Mouse (Mus musculus) heart, postnatal 10 days (tissue): ENCODE measurements at regions not wholly inside any gene's neighbourhood (a gene's known extent, or its start where the extent isn't known, plus 50 kb on each side); places are given as distances from the start of the nearest gene placed in this dataset.
A peak's percentile ranks its signal among the peaks of the same experiment; 100 is the strongest.

ENCODE experiments used
- DNase-seq, 2 experiments: peaks; one replicate each; pipeline ENCODE4 v3.0.0; 2021
- intact Hi-C: fragments of 180-260 bp; cut with DNase I; formaldehyde crosslinking; loops from one replicate; pipeline ENCODE4 v1.15.1; 2025

DNA sequence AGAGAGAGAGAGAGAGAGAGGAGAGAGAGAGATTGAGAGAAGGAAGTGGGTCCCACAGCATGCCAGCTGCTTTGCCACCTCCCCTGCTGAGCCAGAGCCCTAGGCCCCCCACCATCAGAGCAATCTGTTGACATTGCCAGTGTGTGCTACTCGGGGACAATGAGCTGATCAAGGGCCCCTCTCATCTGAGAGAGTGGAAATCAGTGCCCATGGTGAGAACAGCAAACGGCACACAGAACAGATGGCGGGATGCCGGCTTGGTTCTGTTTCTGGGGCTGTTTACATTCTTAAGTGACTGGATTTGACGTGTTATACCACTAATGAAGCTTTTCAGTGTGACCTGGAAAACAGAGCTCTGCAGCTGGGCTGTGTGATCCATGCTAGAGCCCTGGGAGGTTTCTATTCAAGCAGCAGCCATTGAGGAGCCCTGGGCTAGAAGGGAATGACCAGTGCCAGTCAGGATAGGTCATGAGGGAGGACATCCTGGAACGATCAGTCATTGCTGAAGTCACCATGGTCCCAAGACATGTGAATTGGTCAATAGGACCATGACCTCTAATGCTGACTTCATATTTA, 296.0 kb downstream of the Irx2 start:
- intact Hi-C loops, result no loop called here
- no peak for DNase-seq

DNA sequence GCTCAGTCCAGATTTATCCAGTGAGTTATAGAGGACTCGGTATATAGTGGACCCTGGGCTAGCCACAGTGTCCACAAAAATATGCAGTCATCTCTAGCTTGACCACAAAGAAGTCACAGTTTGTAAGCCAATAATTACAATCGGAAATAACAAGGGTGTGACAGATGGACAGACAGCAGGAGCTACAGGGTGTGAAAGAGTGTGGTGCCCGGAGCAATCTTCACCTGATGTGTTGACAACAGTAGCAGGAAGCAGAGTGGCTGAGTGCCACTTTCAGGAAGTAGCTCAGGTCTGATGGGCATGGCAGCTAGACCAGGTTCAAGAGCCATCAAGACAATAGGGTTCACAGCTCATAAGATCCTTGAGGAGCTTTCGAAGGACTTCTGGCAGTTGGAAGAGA, 308.6 kb downstream of the Irx2 start:
- intact Hi-C loops, result no loop called here
- DNase-seq, result no peak

DNA sequence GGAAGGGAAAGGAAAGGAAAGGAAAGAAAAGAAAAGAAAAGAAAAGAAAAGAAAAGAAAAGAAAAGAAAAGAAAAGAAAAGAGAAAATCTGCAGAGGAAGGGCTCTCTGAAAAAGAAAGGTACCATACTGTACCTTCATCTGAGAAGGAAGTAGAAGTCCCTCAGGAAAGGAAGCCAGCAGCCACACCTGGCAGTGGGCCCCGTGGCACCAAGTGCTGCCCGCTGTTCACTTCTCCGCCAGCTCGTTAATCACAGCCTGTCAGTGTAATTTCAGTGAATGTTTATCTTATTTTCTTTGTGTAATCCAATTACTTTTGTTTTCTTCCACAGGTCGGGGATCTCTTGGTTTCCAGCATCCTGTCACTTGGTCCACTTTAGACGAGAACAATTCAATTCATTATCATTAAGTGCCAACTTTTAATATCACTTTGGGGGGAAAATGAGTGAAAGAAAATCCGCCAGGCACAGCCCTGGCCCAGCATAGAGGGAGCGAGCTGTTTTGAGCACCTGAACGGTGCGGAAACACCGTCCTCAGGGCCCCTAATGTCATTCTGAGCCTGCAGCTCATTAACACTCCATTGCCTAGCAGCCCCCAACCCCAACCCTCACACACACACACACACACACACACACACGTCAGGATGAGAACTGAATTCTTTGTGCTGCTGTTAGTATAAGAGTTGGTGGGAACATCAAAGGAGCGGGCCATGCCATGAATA, 309.7 kb downstream of the Irx2 start:
- intact Hi-C loops, result no loop called here
- DNase-seq, result no peak

DNA sequence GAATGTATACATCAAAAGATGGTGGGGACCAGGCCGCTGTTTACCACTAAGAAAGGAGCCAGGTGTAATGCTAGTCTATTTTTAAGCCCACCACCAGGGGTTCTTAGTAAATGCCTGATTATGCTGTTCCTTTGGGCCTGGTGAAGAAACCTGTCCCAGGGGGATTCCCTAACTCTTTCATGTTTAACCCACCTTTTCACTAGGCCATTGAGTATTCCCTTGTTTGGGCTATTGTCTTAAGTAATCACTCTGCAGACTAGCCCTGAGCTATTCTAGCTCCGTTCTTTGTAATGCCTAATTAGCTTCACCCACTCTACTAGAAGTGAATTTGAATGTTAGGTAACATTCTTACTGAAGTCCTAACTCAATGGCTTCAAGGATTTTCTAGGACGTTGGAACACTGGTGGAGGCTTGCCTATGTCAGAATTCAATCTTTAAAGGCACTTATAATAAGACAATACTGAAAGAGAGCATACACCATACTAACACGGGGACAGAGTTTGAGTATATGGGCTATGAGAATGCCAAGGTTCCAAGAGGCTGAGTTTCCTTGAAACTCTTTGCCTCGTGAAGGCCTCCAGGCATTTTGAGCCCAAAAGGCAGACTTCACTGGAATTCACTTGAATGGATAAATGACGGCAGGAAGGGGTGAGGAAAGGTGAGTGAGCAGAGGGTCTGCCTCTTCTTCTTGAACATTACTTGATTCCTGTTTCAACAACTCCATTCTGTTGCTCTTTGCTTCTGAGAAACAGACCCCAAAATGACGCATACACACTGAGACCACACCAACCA, 312.7 kb upstream of the Irx4 start:
- intact Hi-C loops, result no loop called here
- no peak for DNase-seq

DNA sequence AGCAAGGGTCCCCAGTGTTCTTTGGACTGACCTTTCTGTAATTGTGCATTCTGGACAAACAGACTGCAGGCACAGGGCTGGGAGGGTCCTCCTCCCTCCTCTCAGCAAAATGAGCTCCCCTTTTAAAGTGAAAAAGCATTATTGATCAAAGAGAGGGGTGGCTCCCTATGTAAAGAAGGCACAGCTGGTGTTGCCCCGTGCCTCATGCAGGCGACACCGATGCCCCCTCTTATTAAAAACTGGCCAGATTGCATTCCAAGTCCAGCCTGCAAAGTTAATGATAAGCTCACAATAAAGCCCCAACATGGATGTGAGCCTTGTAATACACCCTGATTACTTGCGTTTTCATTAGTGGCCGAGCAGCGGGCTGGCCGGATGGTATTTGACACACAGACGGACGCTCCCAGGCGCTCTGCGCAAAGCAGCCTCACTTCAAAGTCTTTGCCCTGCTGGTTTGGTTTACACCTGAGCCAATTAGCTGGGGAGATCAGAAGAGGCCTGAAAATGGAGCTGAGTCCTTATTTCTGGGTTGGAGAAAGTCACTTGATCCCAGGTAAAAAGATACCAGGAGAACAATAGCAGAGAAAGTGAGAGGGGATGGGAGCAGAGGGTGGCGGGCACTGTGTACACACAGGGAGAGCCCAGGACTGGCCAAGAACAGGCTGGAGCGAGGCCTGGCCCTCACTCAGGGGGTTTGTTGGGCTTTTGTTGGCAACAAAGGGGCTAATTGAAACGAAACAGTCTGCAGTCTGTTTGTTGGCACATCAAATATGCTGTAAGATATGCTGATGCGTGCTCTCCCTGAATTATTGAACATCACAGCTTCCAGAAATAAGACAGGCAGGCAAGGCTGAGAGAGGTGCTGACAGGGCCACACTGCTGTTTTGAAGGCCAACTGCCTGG, 301.4 kb upstream of the Irx4 start:
- DNase-seq, result no peak

DNA sequence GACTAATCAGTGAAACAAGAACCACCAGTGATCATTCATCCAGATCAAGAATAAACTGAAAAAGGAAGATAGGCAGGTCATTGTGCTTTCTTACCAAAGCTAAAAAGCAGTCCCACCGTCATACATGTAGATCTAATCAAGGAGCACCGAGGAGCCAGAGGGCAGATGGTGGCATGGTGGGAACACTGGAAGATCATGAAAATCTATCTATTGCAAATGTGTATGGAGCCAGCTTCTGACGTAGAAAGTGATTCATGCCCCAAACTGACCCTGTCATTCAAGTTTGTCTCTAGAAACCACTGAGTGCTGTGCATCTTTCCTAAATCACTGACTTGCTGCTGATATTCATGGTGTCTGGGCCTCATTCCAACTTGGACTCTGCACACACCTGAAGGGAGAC, 299.0 kb upstream of the Irx4 start:
- no peak for DNase-seq
- intact Hi-C loops, result no loop called here

More for the DNA sequence above, 301.4 kb upstream of the Irx4 start:
- intact Hi-C loops, result no loop called here

DNA sequence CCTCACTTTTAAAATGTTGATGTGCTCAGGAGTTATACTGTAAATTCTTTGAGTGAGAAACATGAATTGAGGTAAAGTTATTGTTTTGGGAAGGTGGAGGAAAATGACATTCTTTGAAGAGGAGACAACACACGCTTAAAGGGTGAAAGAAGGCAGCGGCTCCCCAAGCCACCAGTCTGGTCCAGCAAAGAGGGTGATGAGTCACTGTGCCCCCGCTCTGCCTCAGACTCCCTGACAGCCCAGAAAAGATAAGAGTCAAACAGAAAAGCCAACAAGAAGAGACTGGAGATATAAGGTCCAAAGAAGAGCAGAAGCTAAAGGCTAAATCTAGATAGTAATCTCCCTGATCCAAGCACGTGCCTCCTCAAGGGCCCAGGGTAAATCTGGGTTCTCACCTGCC, 288.1 kb upstream of the Irx4 start:
- intact Hi-C loops, result no loop called here
- no peak for DNase-seq

DNA sequence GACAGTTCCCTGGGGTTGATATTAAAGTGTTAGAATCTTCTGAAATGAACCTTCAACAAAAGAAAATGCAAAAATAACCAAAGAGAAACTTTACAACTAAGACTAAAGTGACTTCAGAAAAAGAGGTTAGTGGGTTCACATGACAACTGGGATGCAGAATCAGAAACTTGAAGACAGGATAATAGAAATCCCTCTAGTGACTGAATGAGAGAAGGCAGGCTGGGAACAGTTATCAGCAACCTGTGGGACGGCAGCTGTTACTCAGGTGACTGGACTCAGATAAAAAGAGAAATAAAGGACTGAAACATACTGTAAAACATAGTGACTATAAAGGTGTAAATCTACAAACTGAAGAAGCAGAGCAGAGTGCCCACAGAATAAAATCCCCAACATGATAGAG, 287.4 kb upstream of the Irx4 start:
- DNase-seq, result no peak
- intact Hi-C loops, result no loop called here

DNA sequence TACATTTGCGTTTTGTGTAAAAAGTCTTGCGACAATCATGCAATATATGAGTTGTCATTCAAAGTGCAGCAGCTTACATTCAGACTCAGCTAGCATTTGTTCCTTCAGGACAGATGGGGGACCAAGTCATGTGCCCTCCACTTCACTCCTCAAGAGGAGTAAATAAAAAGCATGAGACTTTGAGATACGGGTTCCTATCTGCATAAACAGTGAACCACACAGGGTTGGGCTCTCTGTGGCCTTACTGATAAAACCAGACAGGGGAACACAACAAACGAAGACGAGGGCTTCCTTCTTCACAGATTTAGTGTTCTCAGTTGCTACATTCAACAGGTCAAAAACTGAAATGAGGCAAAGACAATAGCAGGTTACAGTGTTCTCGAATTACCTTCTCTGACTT, 283.1 kb upstream of the Irx4 start:
- no peak for DNase-seq
- intact Hi-C loops, result no loop called here

DNA sequence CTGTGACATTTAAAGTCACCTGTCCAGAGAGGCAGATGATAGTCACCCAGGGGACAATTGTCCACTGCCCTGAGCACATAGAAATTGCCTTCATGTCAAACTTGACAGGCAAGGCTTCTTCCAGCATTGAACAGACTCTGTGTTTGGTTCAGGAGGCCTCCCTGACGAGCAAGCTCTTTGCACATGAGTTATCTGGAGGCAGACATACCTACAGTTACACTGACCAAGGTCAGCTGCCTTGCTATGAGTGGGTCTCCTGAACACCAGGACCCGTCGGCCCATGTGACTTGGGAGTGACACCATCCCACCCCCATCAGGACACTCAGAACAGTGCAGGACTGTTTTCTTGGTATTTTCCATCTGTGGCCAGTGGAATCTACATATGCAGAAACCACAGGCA, 282.3 kb upstream of the Irx4 start:
- intact Hi-C loops, result no loop called here
- no peak for DNase-seq

DNA sequence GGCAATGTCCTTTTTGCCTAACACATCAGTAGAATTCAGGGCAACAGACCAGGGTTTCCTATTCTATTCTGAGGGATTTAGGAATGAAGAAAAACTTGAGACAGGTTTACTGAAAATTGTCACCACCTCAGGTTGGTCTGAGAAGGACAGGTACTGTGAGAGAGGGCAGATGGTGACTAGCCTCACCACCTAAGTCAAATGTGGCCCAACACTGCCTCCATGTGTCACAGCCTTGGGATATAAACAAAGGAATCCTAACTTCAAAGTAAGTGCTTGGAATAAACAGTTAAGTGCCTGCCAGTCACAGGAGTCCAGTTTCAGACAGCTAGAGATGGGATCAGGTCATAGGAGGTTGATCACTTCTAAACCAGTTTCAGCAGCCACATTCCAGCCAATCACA, 281.3 kb upstream of the Irx4 start:
- no peak for DNase-seq
- intact Hi-C loops, result no loop called here

DNA sequence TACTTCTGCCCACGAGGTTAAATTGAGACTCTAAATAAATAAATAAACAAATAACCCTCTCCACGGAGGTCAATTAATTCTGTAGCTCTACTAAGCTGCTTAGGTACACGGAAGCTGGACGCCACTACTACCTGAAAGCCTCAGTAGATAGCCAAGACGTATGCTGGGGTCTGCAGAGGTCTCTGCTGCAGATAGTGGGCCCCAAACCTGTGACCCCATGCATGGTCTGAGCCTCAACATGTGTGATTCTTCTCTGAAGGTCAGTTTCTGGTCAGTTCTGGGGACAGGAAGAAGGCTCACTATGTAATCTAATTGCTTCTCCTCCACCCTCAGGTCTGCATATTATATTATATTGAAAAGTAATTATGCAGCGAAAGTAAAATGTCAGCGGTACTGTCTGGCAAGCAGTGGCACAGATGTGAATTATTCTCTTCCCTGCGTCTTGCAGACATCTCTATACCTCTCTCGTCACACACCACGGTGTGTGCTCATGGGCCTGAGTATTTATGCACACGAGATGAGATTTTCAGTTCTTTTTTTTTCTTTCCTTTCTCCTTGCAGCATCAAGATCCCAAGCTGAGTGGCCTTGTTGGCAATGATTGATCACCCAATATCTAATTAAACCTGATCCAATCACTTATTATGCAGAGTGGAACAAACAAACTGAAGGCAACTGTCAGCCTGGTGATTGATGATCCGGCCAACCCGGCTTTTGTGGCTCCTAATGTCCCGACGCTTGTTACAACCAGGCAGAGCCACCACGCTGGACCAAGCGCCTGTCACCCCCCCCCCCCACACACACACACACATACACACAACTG, 267.5 kb upstream of the Irx4 start:
- intact Hi-C loops, result no loop called here
- DNase-seq, result no peak

DNA sequence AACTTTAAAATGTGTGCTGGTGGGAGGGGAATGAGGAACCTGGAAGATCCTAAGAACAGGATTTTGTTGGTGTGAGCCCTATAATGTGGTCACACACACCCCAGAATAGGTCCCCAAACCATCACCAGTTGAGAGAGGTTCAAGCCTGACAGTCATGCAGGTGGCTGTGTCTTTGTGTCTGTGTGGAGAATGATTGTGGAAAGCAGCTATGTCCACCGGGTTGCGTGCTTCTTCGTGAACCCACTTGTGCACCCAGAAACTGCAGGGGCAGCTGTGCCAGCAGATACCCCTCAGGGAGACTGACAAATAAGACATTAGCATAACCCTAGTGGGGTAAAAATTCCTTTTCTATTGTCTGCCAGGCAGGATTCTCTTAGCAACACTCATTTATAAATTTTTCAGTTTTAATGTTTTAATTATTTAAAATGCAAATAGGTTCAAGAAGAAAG, 266.8 kb upstream of the Irx4 start:
- no peak for DNase-seq
- intact Hi-C loops, result no loop called here

DNA sequence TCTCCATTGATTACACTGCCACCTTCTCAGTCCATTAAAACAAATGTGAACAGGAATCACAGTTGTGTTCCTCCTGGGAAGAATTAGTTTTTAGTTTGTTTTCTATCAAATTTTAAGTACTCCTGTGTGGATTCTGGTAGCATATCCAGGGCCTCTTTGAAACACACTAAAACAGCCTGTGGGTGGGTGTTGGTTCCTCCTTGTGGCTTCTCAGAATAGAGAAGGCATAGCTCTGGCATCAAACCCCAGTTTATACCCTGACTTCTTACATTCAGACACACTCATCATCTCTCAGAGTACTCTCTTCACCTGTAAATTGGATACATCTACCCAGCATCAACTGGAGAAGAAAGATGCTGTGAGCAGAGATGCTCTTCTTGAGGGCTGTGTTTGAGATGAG, 265.7 kb upstream of the Irx4 start:
- intact Hi-C loops, result no loop called here
- no peak for DNase-seq

DNA sequence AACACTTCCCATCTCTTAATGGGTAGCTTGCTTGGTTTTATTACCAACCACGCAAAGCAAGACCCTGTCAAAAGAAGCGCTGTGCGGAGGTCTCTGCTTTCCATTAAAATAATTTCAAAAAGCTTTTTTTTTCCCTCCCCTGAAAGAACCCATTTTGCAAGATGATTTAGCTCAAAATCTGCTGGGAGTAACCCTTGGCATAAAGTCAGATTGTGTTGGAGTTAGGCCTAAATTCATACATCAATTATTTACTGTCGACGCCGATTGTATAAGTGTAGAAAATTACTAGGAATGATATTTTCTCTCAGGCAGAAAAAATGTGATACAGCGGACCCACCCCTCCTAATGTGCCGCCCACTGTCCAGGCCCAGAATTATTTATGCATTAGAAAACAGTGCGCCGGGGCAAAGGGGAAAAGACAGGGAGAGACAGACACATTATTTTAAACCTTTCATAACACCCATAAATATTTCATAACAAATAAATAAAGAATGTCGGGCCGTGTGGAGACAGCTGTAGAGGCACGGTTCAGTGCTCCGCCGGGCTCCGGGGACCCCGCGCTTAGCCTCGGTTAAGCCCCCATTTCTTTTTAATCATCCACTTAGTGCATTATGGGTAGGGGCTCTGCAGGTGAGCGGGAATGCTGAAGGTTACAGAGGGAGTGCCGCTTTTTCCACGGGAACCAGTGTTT, 251.3 kb upstream of the Irx4 start:
- intact Hi-C loops, result no loop called here
- no peak for DNase-seq

DNA sequence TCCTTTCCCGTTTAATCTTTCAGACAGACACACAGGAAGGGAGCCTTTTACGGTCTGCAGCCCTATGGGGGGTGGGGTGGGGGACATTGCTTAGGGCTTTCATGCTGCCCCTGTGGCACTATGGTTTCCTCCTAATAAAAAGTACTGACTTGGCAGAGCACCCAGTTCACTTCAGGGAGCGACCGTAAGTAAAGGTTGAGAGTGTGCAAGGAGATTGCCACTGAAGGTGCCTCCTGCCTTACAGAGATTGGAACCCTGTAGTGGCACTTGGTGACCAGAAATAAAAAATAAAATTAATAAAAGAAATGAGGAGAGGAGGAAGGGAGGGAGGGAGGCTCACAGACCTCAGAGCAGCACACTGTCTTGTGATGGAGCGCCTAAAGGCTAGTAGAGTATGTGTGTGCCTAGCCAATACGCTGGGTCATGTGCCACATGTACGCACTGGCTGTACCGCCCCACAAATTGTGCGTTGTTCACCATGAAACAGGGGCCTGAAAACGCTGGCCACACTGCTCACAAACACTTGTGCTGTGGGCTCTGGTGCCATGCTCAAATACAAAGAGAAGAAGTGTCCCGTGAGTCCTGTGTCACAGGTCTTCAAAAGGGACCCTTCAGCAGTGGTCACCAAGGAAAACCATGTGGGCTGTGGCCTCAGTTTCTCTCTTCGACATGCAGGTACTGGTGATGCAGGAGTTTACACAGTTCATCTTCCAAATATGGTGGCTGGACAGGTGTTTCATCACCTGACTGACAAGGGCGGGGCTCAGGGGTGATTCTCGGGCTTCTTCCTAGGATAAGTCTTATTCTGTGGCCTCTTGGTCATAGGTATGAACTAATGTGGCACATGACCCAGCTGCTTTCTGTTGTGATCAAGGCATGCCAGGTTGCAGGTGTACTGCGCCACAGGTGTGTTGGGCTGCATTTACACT, 250.5 kb upstream of the Irx4 start:
- no peak for DNase-seq
- intact Hi-C loops, result no loop called here

DNA sequence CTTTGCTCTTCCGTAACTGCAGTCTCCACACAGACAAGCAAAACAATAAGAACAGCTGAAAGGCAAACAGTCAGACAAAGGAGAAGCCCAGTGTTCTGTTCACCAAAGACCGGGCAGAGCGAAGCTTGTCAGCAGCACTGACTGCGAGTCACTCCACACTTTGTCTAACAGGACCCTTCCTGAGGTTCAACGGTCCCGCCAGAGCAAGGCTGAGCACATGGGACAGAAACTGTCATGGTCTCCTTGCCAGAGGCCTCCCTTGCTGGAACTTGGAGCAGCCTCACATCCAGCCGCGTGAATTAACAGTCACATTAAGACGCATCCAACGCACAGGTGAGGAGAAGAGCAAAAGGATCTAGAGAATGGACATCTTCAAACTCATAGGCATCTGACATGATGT, 241.1 kb upstream of the Irx4 start:
- intact Hi-C loops, result no loop called here
- DNase-seq, result no peak

DNA sequence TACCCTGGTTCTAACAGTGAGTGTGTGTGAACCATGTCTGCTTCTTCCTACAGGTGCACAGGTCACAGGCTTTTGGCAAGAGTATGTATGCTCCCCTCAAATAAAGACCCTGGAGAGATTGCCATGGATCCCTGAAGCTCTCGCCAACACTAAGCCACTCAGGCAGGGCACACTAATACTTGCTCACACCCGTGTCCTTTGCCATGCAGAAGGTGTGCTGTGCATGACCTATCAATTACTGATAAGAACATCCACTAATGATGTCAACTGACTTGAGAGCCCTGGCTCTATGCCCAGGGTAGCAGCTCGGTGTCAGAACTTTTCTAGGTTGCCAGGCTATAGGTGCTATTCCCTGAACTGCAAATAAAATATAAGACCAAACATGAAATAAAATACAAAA, 229.1 kb upstream of the Irx4 start:
- DNase-seq, result peak in 1 of 2 experiments; percentile 4
- intact Hi-C loops, result loop anchor here (5.0 to 10.0 kb wide), 3 partner anchors 394 to 1926 kb away; no protein-coding TSS in a partner anchor
